Mouse (Mus musculus) lung, adult 2 months (tissue): ENCODE data around the gene Scube1.

Experiments
- CTCF ChIP-seq: fragments of 200-500 bp; IDR thresholded peaks from 2 replicates; pipeline ENCODE4 v1.5.1; 2011; ENCODE audit warnings: mild to moderate bottlenecking, low read length, control low read depth; ENCODE audit not compliant: insufficient read depth
- POLR2A ChIP-seq: fragments of 200-500 bp; IDR thresholded peaks from 2 replicates; pipeline ENCODE4 v1.6.1; 2011; ENCODE audit warnings: low read depth, mild to moderate bottlenecking, control low read depth, low read length, borderline replicate concordance; ENCODE audit errors: extremely low read depth

DNA sequence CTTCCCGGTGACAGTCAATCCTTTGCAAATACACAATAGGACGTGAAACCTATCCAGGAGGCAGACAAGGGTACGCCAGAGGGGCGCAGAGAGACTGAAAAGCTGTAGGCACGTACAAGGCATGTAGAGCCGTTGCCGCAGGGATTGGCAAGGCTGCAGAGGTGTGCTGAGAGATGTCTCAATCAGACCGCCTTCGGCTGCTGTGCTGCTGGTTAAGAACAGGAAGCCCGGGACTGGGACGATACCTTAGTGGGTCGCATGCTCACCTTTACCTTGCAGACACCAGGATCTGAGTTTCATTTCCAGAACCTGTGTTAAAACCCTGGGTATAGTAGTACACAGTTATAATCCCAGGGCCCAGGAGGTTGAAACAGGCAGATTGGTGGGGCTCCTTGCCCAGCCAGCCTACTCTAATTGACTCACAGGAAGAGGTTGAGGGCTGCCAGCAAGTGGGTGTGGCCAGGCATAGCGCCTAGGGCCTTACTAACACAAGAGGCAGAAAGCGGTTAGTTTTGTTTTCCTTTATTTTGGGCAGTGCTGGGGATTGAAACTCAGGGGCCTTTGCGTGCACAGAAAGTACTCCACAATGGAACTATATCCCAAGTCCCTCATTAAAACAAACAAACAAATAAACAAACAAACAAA, 162.1 kb downstream of the Scube1 start:
- peak; percentile 63; the same call in 1 of the 2 replicates for TF ChIP-seq POLR2A
- TF ChIP-seq CTCF, result no peak
